Mouse (Mus musculus) limb, embryonic 14.5 days (tissue): ENCODE results near the gene Lrrc8c. TPM values are rescaled to one million over a fixed set of nuclear protein-coding genes. Genes with fewer than 3 reads are reported as not detected.
A peak's percentile ranks its signal among the peaks of the same experiment; 100 is the strongest.

Source experiments
- ATAC-seq: fragments of 200-750 bp; cut with Nextera tagmentation; 2 replicates; pipeline ENCODE4 v1.8.0; 2017; ENCODE audit warnings: low read depth, moderate number of reproducible peaks, moderate TSS enrichment; ENCODE audit not compliant: low FRiP score
- DNase-seq: peaks from one replicate; pipeline ENCODE4 v3.0.0-alpha.2; 2015; ENCODE audit warnings: low spot score
- H3K27ac ChIP-seq: fragments of 300-500 bp; sonication (generic); replicated peaks from 2 replicates; pipeline ENCODE4 v1.5.1; 2014; ENCODE audit warnings: low read depth, mild to moderate bottlenecking, low read length, moderate library complexity, mixed read lengths
- H3K27me3 ChIP-seq: fragments of 300-500 bp; sonication (generic); 2 replicates; pipeline ENCODE4 v1.6.1; 2014; ENCODE audit warnings: low read length, mixed read lengths; ENCODE audit not compliant: control insufficient read depth, insufficient read depth
- H3K36me3 ChIP-seq: fragments of 300-500 bp; sonication (generic); 2 replicates; pipeline ENCODE4 v1.6.1; 2014; ENCODE audit warnings: mild to moderate bottlenecking, low read length, moderate library complexity, mixed read lengths; ENCODE audit not compliant: control insufficient read depth, insufficient read depth
- H3K4me1 ChIP-seq: fragments of 300-500 bp; sonication (generic); 2 replicates; pipeline ENCODE4 v1.6.1; 2014; ENCODE audit warnings: antibody characterized with exemption, low read length, mixed read lengths; ENCODE audit not compliant: control insufficient read depth, insufficient read depth
- H3K4me2 ChIP-seq: fragments of 300-500 bp; sonication (generic); replicated peaks from 2 replicates; pipeline ENCODE4 v1.6.1; 2014; ENCODE audit warnings: low read depth, mild to moderate bottlenecking, low read length, moderate library complexity; ENCODE audit not compliant: severe bottlenecking
- H3K4me3 ChIP-seq: fragments of 300-500 bp; sonication (generic); replicated peaks from 2 replicates; pipeline ENCODE4 v1.5.1; 2014; ENCODE audit warnings: low read length
- H3K9ac ChIP-seq: fragments of 300-500 bp; sonication (generic); 2 replicates; pipeline ENCODE4 v1.6.1; 2014; ENCODE audit warnings: mild to moderate bottlenecking, low read depth, low read length, moderate library complexity; ENCODE audit not compliant: severe bottlenecking
- H3K9me3 ChIP-seq: fragments of 300-500 bp; sonication (generic); 2 replicates; pipeline ENCODE4 v1.6.1; 2016; ENCODE audit warnings: low read length; ENCODE audit not compliant: control insufficient read depth
- POLR2A ChIP-seq: fragments of 200-500 bp; IDR thresholded peaks from 2 replicates; pipeline ENCODE4 v1.8.0; 2012; ENCODE audit warnings: inconsistent platforms, mild to moderate bottlenecking, moderate library complexity, borderline replicate concordance; ENCODE audit not compliant: insufficient read depth, insufficient read length; ENCODE audit errors: extremely low read depth
- WGBS: fragments of 180-500 bp; shearing (Covaris S2); extraction: QIAGEN DNeasy Blood & Tissue Kit; methylation state at CpG from one replicate; pipeline ENCODE4 v1.1.7; 2014; 5-methylcytosine and 5-hydroxymethylcytosine counted together
- polyA plus RNA-seq, 2 experiments: library from polyadenylated mRNA; depleted of rRNA in 1 of 2; stranded (reverse) in 1 of 2; unstranded in 1 of 2; fragments of >200 nt; fragmentation: Nextera tagmentation in 1 of 2; extraction: Ambion mirVana in 1 of 2; gene quantifications; 2 replicates each; pipeline versions ENCODE4 v1.2.1 to v1.2.3; 2012 to 2014

Gene Lrrc8c
- polyA plus RNA-seq, 2 experiments, result 13.0 to 19.7 TPM

DNA sequence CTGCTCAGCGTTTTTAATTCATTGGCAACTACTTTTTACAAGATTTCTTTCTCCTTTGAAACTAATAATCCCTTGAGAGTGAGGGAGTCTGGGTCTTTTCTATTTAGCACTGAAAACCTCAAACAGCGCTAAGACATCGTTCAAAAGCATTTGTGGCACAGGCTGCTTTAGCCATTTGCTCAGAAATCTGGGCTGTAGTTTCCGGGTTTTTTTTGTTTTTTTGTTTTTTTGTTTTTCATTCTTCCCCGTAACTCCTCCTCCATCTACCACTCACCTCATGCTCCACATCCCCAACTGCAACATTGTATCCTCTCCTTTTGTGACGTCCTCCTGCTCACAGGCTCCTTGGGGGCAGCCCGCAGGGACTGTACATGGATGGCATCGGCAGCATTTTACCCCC is 124.1 kb downstream of the Lrrc8c start:
- Histone ChIP-seq H3K4me1 (no peaks in the 10 kb centered on the region; the same call in 1 of the 2 replicates), H3K27ac (no peak overlapping the region), H3K9me3 (no peaks in the 10 kb centered on the region), H3K27me3 (no peaks in the 10 kb centered on the region), H3K4me2 (no peak overlapping the region), H3K4me3 (no peak overlapping the region), H3K9ac (no peak overlapping the region), H3K36me3 (no peaks in the 10 kb centered on the region)
- 54% methylated on average over 8 of the region's 8 CpGs for WGBS
- ATAC-seq (no peak), DNase-seq (no peak)
- no peak for TF ChIP-seq POLR2A

DNA sequence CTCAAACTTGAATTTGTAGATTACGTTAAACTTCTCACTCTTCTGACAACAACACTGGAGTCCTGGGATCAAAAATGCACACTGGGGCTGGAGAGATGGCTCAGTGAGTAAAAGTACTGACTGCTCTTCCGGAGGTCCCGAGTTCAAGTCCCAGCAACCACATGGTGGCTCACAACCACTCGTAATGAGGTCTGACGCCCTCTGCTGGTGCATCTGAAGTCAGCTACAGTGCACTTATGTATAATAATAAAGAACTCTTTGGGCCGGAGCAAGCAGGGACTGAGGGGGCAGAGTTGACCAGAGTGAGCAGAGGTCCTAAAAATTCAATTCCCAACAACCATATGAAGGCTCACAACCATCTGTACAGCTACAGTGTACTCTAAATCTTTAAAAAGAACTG is 125.0 kb downstream of the Lrrc8c start:
- no peak for TF ChIP-seq POLR2A
- H3K9me3 ChIP-seq, result no peaks in the 10 kb centered on the region
- H3K4me2 ChIP-seq, result no peak overlapping the region
- WGBS, result 88% methylated on average over 6 of the region's 6 CpGs
- H3K4me3 ChIP-seq, result no peak overlapping the region
- H3K36me3 ChIP-seq, result no peaks in the 10 kb centered on the region
- H3K4me1 ChIP-seq, result peaks cover 4% of the 10 kb centered on the region; the same call in 1 of the 2 replicates
- H3K9ac ChIP-seq, result no peak overlapping the region
- no peak overlapping the region for H3K27ac ChIP-seq
- no peak for ATAC-seq
- H3K27me3 ChIP-seq, result no peaks in the 10 kb centered on the region
- DNase-seq, result no peak

DNA sequence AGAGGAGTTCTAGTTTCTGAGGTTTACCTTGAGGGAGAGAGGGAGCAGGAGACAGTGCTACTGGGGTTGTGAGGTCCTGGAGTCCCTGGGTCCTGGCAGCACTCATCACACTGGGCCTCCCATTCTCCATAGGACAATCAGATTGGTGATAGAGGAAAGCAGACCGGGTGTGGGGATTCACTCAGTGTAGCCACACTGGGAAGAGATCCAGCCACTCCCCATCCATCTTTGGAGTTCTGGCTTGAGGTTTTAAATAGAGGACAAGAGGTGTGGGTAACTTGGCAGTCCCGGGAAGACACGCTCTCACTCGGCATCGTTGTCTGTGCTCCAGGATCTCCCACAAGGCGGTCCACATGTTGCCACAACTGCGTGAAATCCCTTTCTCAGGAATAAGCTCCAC is 127.9 kb downstream of the Lrrc8c start:
- ATAC-seq (no peak), DNase-seq (no peak)
- Histone ChIP-seq H3K27ac (no peak overlapping the region), H3K4me3 (no peak overlapping the region), H3K9me3 (no peaks in the 10 kb centered on the region), H3K27me3 (no peaks in the 10 kb centered on the region), H3K9ac (no peak overlapping the region), H3K4me1 (peaks cover 4% of the 10 kb centered on the region), H3K4me2 (no peak overlapping the region), H3K36me3 (no peaks in the 10 kb centered on the region)
- 92% methylated on average over 7 of the region's 7 CpGs for WGBS
- TF ChIP-seq POLR2A, result no peak

DNA sequence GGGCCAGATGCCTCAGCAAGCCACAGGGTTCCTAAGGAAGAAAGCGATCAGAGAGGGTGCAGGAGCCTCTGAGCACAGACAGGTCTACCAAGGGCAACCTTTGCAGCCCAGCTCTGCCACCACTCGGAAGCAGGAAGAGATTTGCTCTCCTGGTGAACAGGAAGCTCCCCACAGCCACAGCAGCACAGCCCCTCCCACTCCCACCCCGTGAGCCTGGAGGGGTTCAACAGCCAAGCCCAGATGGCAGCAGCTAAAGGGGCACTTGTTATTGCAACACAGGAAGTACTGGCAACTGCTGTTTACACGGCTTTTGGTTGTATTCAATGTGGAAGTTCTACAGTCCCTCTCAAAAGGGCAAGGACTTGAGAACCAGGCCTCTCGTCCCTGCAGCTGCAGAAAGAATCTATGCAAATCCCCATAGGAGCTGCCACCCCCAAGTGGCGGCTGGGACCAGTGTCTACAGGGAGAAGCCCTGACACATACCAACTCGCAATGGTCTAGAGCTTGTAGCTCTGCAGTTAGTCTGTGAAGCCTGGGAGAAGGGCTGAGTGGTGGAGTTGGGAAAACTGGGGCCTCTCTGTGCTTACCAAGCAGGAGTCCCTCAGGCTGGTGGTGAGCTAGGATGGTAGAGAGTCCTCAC is 129.6 kb downstream of the Lrrc8c start:
- ATAC-seq, result no peak
- no peak for TF ChIP-seq POLR2A
- H3K9ac ChIP-seq, result no peak overlapping the region
- no peaks in the 10 kb centered on the region for H3K9me3 ChIP-seq
- H3K36me3 ChIP-seq, result no peaks in the 10 kb centered on the region
- no peak overlapping the region for H3K4me2 ChIP-seq
- no peak overlapping the region for H3K4me3 ChIP-seq
- WGBS, result 29% methylated on average over 7 of the region's 7 CpGs
- no peaks in the 10 kb centered on the region for H3K27me3 ChIP-seq
- peaks cover 4% of the 10 kb centered on the region; the same call in 1 of the 2 replicates for H3K4me1 ChIP-seq
- H3K27ac ChIP-seq, result peak overlapping the region; percentile 27; the same call in 1 of the 2 replicates
- DNase-seq, result no peak

DNA sequence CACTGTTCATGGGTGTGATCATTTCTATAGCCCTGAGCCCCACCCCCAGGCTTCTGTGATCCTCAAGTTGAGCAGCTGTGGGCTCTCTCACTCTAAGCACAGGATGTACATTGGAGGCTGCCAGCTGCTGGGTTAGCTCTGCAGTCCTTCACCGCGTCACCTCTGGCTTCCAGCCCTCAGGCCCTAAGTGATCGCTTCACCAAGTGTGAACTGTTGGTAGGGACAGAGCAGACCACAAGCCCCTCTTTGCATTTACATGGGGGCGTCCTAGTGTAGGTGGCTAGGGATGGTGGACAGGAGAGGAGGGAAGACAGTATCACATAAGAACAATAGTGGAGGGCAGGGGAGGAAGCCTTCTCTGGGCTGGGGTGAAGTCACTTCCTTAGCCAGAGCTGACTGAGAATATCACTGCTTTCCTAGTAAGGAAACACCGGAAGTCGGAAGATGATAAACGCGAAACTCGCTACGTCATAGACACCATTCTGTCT is 130.4 kb downstream of the Lrrc8c start:
- Histone ChIP-seq H3K4me2 (no peak overlapping the region), H3K27me3 (no peaks in the 10 kb centered on the region), H3K27ac (peak overlapping the region; percentile 27; the same call in 1 of the 2 replicates), H3K4me3 (no peak overlapping the region), H3K36me3 (no peaks in the 10 kb centered on the region), H3K9me3 (no peaks in the 10 kb centered on the region), H3K4me1 (peaks cover 7% of the 10 kb centered on the region; the same call in 1 of the 2 replicates), H3K9ac (no peak overlapping the region)
- 89% methylated on average over 10 of the region's 10 CpGs for WGBS
- DNase-seq (peak; percentile 36), ATAC-seq (peak; percentile 39; the same call in 1 of the 2 replicates)
- TF ChIP-seq POLR2A, result no peak
